Mouse (Mus musculus): Measurements from ENCODE around the gene Dnah8. TPM values are rescaled to one million over a fixed set of nuclear protein-coding genes. Genes with fewer than 3 reads are reported as not detected.
A peak's percentile ranks its signal among the peaks of the same experiment; 100 is the strongest.

Dnah8 gene
- polyA plus RNA-seq, 1 experiment: 10.7 TPM

DNA sequence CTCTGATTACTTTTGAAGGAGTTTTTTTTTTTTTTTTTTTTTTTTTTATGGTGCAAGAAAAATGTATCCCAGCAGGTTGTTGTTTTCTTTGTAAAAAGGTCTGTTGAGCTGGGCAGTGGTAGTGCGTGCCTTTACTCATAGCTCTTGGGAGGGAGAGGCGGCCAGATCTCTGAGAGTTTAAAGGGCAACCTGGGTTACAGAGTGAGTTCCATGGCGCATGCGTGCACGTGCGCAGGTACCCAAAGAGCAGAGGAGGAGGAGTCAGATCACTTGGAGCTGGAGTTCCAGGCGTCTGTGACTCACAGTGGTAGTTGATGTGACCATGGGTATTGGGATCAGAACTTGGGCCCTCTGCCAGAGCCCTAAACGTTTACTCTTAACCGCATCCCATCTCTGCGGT lies 54.4 kb downstream of the Dnah8 start:
- Histone ChIP-seq H3K4me1 (ENCODE audit: control insufficient read depth, insufficient read depth, insufficient read length, low read length) (no peaks in the 10 kb centered on the region), H3K27me3 (ENCODE audit: control insufficient read depth, insufficient read depth, low read length) (no peaks in the 10 kb centered on the region), H3K36me3 (ENCODE audit: control insufficient read depth, insufficient read depth, low read length) (no peaks in the 10 kb centered on the region), H3K4me3 (ENCODE audit: low read depth, low read length) (no peak overlapping the region), H3K27ac (ENCODE audit: insufficient read depth, low read depth, low read length) (no peak overlapping the region)
- 90% methylated on average over 10 of the region's 10 CpGs for WGBS
- TF ChIP-seq CTCF (IDR thresholded peaks at IDR 0.05; ENCODE audit: extremely low read depth, insufficient read length, insufficient replicate concordance, low read depth, low read length) (no peak), POLR2A (IDR thresholded peaks at IDR 0.05; ENCODE audit: low read depth, low read length) (no peak)

DNA sequence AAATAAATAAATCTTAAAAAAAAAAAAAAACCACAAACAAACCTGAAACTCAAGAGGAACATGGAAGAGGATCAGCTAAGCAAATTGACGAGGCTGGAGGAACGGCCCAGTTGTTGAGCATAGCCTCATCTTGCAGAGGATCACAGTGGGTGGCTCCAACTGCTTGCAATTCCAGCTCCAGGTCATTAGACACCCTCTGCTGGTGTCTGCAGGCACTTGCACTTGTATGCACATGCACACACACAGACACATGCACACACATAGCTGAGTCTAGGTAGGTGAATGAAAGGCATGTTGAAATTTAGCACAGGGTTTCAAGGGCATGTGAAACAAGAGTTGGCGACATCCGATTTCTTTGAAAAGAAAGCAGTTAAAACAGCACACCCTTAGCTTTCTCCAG lies 55.5 kb downstream of the Dnah8 start:
- no peaks in the 10 kb centered on the region for H3K4me1 ChIP-seq (ENCODE audit: control insufficient read depth, insufficient read depth, insufficient read length, low read length)
- H3K4me3 ChIP-seq (ENCODE audit: low read depth, low read length): no peak overlapping the region
- WGBS: 95% methylated on average over 4 of the region's 4 CpGs
- TF ChIP-seq CTCF (IDR thresholded peaks at IDR 0.05; ENCODE audit: extremely low read depth, insufficient read length, insufficient replicate concordance, low read depth, low read length): no peak
- no peak for TF ChIP-seq POLR2A (IDR thresholded peaks at IDR 0.05; ENCODE audit: low read depth, low read length)
- H3K27me3 ChIP-seq (ENCODE audit: control insufficient read depth, insufficient read depth, low read length): no peaks in the 10 kb centered on the region
- H3K27ac ChIP-seq (ENCODE audit: insufficient read depth, low read depth, low read length): no peak overlapping the region
- H3K36me3 ChIP-seq (ENCODE audit: control insufficient read depth, insufficient read depth, low read length): no peaks in the 10 kb centered on the region

DNA sequence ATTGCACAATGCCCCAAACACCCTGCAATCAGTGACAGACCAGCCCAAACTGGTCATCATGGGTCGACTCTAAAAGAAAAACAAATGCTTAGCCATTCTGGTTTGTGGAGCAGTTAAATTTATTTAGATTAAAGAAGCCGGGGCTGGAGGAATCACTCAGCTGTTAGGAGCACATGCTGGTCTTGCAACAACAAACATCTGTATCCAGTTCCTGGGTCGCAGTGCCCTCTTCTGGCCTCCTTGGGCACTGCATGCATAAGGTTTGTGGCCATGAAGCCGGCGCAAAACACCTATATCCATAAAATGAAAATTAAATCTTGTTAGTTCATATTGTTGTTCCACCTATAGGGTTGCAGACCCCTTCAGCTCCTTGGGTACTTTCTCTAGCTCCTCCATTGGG lies 57.5 kb downstream of the Dnah8 start:
- H3K4me3 ChIP-seq (ENCODE audit: low read depth, low read length): no peak overlapping the region
- no peaks in the 10 kb centered on the region for H3K4me1 ChIP-seq (ENCODE audit: control insufficient read depth, insufficient read depth, insufficient read length, low read length)
- peak; percentile 82; the same call in 1 of the 2 replicates for TF ChIP-seq CTCF (IDR thresholded peaks at IDR 0.05; ENCODE audit: extremely low read depth, insufficient read length, insufficient replicate concordance, low read depth, low read length)
- TF ChIP-seq POLR2A (IDR thresholded peaks at IDR 0.05; ENCODE audit: low read depth, low read length): no peak
- no peak overlapping the region for H3K27ac ChIP-seq (ENCODE audit: insufficient read depth, low read depth, low read length)
- no peaks in the 10 kb centered on the region for H3K27me3 ChIP-seq (ENCODE audit: control insufficient read depth, insufficient read depth, low read length)
- H3K36me3 ChIP-seq (ENCODE audit: control insufficient read depth, insufficient read depth, low read length): no peaks in the 10 kb centered on the region
- 20% methylated on average over 5 of the region's 5 CpGs for WGBS

DNA sequence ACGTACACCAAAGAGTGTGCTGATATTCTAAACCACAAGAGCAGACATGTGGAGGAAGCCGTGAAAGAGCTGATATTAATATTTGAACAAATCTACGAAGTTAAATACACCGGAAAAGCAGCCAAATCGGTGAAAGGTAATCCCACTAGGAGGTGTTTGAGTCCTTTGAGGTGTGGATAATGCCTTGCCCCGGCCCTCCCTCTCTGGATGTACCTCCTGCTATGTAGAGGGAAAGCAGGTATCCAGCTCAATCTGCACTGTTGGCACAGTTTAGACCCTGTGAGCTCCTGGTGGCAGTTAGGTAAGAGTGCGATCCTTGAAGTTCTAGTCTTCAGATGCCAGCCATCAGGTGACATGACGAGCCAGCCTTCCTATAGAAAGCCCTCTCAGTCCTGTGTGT lies 66.0 kb downstream of the Dnah8 start:
- Histone ChIP-seq H3K27ac (ENCODE audit: insufficient read depth, low read depth, low read length) (no peak overlapping the region), H3K36me3 (ENCODE audit: control insufficient read depth, insufficient read depth, low read length) (no peaks in the 10 kb centered on the region), H3K4me1 (ENCODE audit: control insufficient read depth, insufficient read depth, insufficient read length, low read length) (no peaks in the 10 kb centered on the region), H3K27me3 (ENCODE audit: control insufficient read depth, insufficient read depth, low read length) (no peaks in the 10 kb centered on the region), H3K4me3 (ENCODE audit: low read depth, low read length) (no peak overlapping the region)
- no peak for TF ChIP-seq POLR2A (IDR thresholded peaks at IDR 0.05; ENCODE audit: low read depth, low read length)
- TF ChIP-seq CTCF (IDR thresholded peaks at IDR 0.05; ENCODE audit: extremely low read depth, insufficient read length, insufficient replicate concordance, low read depth, low read length): no peak
- 82% methylated on average over 8 of the region's 8 CpGs for WGBS

DNA sequence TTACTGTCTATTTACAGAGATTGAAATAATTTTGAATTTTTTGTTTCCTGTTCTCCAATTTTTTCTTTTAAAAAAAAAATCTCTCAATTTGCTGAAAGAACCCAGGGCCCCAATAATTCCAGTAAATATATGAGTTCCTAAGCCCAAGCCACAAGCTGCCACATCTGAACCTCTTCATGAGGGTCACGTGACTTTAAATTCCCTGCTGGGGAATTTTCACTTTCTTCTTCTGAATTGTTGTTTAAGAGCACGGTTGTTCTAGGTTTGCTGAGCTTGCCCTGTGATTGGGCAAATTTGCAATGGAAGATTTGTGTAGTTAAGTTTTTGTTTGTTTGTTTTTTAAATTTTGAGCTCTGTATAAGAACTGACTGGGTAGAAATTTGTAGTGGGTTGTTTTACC lies 67.3 kb downstream of the Dnah8 start:
- no peak for TF ChIP-seq CTCF (IDR thresholded peaks at IDR 0.05; ENCODE audit: extremely low read depth, insufficient read length, insufficient replicate concordance, low read depth, low read length)
- TF ChIP-seq POLR2A (IDR thresholded peaks at IDR 0.05; ENCODE audit: low read depth, low read length): no peak
- Histone ChIP-seq H3K4me1 (ENCODE audit: control insufficient read depth, insufficient read depth, insufficient read length, low read length) (no peaks in the 10 kb centered on the region), H3K27me3 (ENCODE audit: control insufficient read depth, insufficient read depth, low read length) (no peaks in the 10 kb centered on the region), H3K36me3 (ENCODE audit: control insufficient read depth, insufficient read depth, low read length) (no peaks in the 10 kb centered on the region), H3K4me3 (ENCODE audit: low read depth, low read length) (no peak overlapping the region), H3K27ac (ENCODE audit: insufficient read depth, low read depth, low read length) (no peak overlapping the region)
- WGBS: 81% methylated on average over 2 of the region's 2 CpGs

DNA sequence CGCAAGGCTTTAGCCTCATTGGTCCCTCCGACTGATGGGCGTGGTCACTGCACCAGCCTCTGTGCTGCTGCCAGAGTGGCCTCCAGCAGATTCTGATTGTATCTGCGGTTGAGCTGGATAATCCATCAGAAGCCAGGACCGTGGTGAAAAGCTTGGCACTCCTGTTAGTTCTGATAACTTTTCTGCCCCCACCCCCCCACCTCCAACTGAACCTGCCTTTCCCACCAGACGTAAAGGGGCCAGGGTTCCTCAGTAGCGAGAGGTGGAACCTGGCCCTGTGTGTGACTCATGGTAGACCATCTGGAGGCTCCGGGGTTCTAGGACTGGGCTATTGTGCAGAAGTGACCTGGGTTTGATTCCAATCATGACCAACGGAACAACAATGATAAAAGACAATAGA lies 70.1 kb downstream of the Dnah8 start:
- Histone ChIP-seq H3K4me1 (ENCODE audit: control insufficient read depth, insufficient read depth, insufficient read length, low read length) (no peaks in the 10 kb centered on the region), H3K27ac (ENCODE audit: insufficient read depth, low read depth, low read length) (no peak overlapping the region), H3K4me3 (ENCODE audit: low read depth, low read length) (no peak overlapping the region), H3K27me3 (ENCODE audit: control insufficient read depth, insufficient read depth, low read length) (no peaks in the 10 kb centered on the region), H3K36me3 (ENCODE audit: control insufficient read depth, insufficient read depth, low read length) (no peaks in the 10 kb centered on the region)
- 79% methylated on average over 9 of the region's 9 CpGs for WGBS
- TF ChIP-seq POLR2A (IDR thresholded peaks at IDR 0.05; ENCODE audit: low read depth, low read length) (no peak), CTCF (IDR thresholded peaks at IDR 0.05; ENCODE audit: extremely low read depth, insufficient read length, insufficient replicate concordance, low read depth, low read length) (no peak)

DNA sequence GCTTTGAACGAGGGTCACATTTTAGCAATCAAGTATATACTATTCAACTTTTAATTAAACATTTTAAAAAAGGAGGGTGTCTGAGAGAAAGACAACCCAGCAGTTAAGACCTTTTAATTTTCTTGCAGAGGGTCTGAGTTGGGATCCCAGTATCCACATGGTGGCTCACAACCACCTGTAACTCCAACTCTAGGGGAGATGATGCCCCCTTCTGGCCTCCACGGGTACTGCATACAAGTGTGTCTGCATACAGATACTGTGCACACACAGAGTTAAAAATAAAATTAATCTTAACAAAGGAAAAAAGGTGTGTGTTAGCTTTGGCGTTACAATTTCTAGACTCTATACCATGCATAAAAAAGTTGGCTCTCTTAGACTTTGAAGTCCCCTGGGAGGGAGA lies 90.6 kb downstream of the Dnah8 start:
- Histone ChIP-seq H3K36me3 (ENCODE audit: control insufficient read depth, insufficient read depth, low read length) (peaks cover 2% of the 10 kb centered on the region), H3K27me3 (ENCODE audit: control insufficient read depth, insufficient read depth, low read length) (no peaks in the 10 kb centered on the region), H3K4me3 (ENCODE audit: low read depth, low read length) (no peak overlapping the region), H3K27ac (ENCODE audit: insufficient read depth, low read depth, low read length) (no peak overlapping the region), H3K4me1 (ENCODE audit: control insufficient read depth, insufficient read depth, insufficient read length, low read length) (no peaks in the 10 kb centered on the region)
- TF ChIP-seq POLR2A (IDR thresholded peaks at IDR 0.05; ENCODE audit: low read depth, low read length) (no peak), CTCF (IDR thresholded peaks at IDR 0.05; ENCODE audit: extremely low read depth, insufficient read length, insufficient replicate concordance, low read depth, low read length) (peak; percentile 48; the same call in 1 of the 2 replicates)
- 77% methylated on average over 3 of the region's 3 CpGs for WGBS

DNA sequence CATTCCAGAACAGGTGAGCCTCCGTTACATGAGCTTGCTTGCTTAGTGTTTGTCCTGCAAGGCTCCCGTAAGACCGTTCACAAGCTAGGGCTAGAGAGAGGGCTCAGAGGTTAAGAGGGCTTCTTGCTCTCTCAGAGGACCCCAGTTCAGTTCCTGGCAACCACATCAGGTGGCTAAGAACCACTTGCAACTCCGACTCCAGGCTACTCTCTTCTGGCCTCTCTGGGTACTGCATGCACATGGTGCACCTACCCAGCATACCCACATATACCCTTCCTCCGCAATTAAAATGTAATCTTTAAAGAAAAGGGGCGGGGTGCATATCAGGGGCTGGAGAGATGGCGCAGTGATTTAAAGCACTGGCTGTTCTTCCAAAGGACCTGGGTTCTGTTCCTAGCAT lies 94.0 kb downstream of the Dnah8 start:
- Histone ChIP-seq H3K36me3 (ENCODE audit: control insufficient read depth, insufficient read depth, low read length) (peaks cover 6% of the 10 kb centered on the region), H3K27me3 (ENCODE audit: control insufficient read depth, insufficient read depth, low read length) (no peaks in the 10 kb centered on the region), H3K27ac (ENCODE audit: insufficient read depth, low read depth, low read length) (no peak overlapping the region), H3K4me1 (ENCODE audit: control insufficient read depth, insufficient read depth, insufficient read length, low read length) (no peaks in the 10 kb centered on the region), H3K4me3 (ENCODE audit: low read depth, low read length) (no peak overlapping the region)
- TF ChIP-seq CTCF (IDR thresholded peaks at IDR 0.05; ENCODE audit: extremely low read depth, insufficient read length, insufficient replicate concordance, low read depth, low read length): no peak
- no peak for TF ChIP-seq POLR2A (IDR thresholded peaks at IDR 0.05; ENCODE audit: low read depth, low read length)
- 96% methylated on average over 7 of the region's 7 CpGs for WGBS
